Mouse (Mus musculus) heart, postnatal 0 days (tissue): ENCODE data around the gene Letm1. TPM values are rescaled to one million over a fixed set of nuclear protein-coding genes. Genes with fewer than 3 reads are reported as not detected.
A peak's percentile ranks its signal among the peaks of the same experiment; 100 is the strongest.

ENCODE experiments used
- ATAC-seq: fragments of 200-750 bp; cut with Nextera tagmentation; 2 replicates; pipeline ENCODE4 v1.8.0; 2017; ENCODE audit warnings: low read depth, moderate number of reproducible peaks, moderate library complexity; ENCODE audit not compliant: insufficient read depth
- DNase-seq: peaks from one replicate; pipeline ENCODE4 v3.0.0-alpha.2; 2016; ENCODE audit warnings: low spot score
- H3K27ac ChIP-seq: fragments of 300-500 bp; sonication (generic); 2 replicates; pipeline ENCODE4 v1.5.1; 2014; ENCODE audit warnings: low read depth, mild to moderate bottlenecking
- H3K27me3 ChIP-seq: fragments of 300-500 bp; sonication (generic); 2 replicates; pipeline ENCODE4 v1.6.1; 2014; ENCODE audit warnings: low read length, mixed read lengths; ENCODE audit not compliant: control insufficient read depth, insufficient read depth
- H3K36me3 ChIP-seq: fragments of 300-500 bp; sonication (generic); replicated peaks from 2 replicates; pipeline ENCODE4 v1.6.1; 2014; ENCODE audit warnings: low read length, mixed read lengths; ENCODE audit not compliant: control insufficient read depth, insufficient read depth
- H3K4me1 ChIP-seq: fragments of 300-500 bp; sonication (generic); 2 replicates; pipeline ENCODE4 v1.6.1; 2014; ENCODE audit warnings: antibody characterized with exemption; ENCODE audit not compliant: control insufficient read depth, insufficient read depth
- H3K4me2 ChIP-seq: fragments of 300-500 bp; sonication (generic); 2 replicates; pipeline ENCODE4 v1.6.1; 2014; ENCODE audit warnings: low read depth, mild to moderate bottlenecking, low read length, moderate library complexity
- H3K4me3 ChIP-seq: fragments of 300-500 bp; sonication (generic); 2 replicates; pipeline ENCODE4 v1.5.1; 2014; ENCODE audit warnings: low read depth, low read length
- H3K9ac ChIP-seq: fragments of 300-500 bp; sonication (generic); replicated peaks from 2 replicates; pipeline ENCODE4 v1.6.1; 2014; ENCODE audit warnings: low read depth, low read length, mixed read lengths
- H3K9me3 ChIP-seq: fragments of 300-500 bp; sonication (generic); replicated peaks from 2 replicates; pipeline ENCODE4 v1.6.1; 2016; ENCODE audit warnings: low read length; ENCODE audit not compliant: control insufficient read depth
- CTCF ChIP-seq: IDR thresholded peaks from 2 replicates; pipeline ENCODE4 v1.5.1; 2016; ENCODE audit warnings: antibody characterized with exemption, control low read depth, low read depth
- EP300 ChIP-seq: IDR thresholded peaks from 2 replicates; pipeline ENCODE4 v1.6.1; 2016; ENCODE audit warnings: antibody characterized with exemption, low read depth
- WGBS: fragments of 180-500 bp; shearing (Covaris S2); extraction: QIAGEN DNeasy Blood & Tissue Kit; methylation state at CpG from one replicate; pipeline ENCODE4 v1.1.7; 2014; 5-methylcytosine and 5-hydroxymethylcytosine counted together
- polyA plus RNA-seq: library from polyadenylated mRNA; unstranded; fragments of >200 nt; fragmentation: Nextera tagmentation; extraction: Ambion mirVana; gene quantifications from 2 replicates; pipeline ENCODE4 v1.2.1, GENCODE M21; 2015
- total RNA-seq: library from RNA; depleted of rRNA; stranded (reverse); fragments of >200 nt; gene quantifications from 2 replicates; pipeline ENCODE4 v1.2.3, GENCODE M21; 2014; ENCODE audit warnings: low replicate concordance

Letm1 gene
- total and polyA plus RNA-seq, 2 experiments from 2014 or later, result 36.9 to 68.1 TPM

- ATAC-seq (no peak), DNase-seq (no peak)
- H3K9me3 ChIP-seq, result no peaks in the 10 kb centered on the region
- peaks cover 37% of the 10 kb centered on the region for H3K27me3 ChIP-seq
- no peak overlapping the region for H3K4me2 ChIP-seq
- whole genome bisulfite sequencing, result 54% methylated on average over 1 of the region's 1 CpGs
- peaks cover 9% of the 10 kb centered on the region; the same call in 1 of the 2 replicates for H3K4me1 ChIP-seq
- H3K4me3 ChIP-seq, result no peak overlapping the region
- TF ChIP-seq EP300, result no peak
- TF ChIP-seq CTCF, result no peak
- no peak overlapping the region for H3K27ac ChIP-seq
- H3K9ac ChIP-seq, result no peak overlapping the region
- no peaks in the 10 kb centered on the region for H3K36me3 ChIP-seq
These were observed 55.7 kb downstream of the Letm1 start for GRCm38 (mm10) chr5:33726891-33727290.

GRCm38 (mm10) chr5:33726081-33726647, 56.5 kb downstream of the Letm1 start:
- no peak overlapping the region for H3K9ac ChIP-seq
- ATAC-seq (no peak), DNase-seq (no peak)
- TF ChIP-seq EP300, result no peak
- TF ChIP-seq CTCF, result no peak
- no peaks in the 10 kb centered on the region for H3K36me3 ChIP-seq
- H3K4me3 ChIP-seq, result no peak overlapping the region
- H3K27me3 ChIP-seq, result peaks cover 41% of the 10 kb centered on the region
- H3K4me1 ChIP-seq, result peaks cover 9% of the 10 kb centered on the region; the same call in 1 of the 2 replicates
- no peak overlapping the region for H3K27ac ChIP-seq
- 76% methylated on average over 7 of the region's 7 CpGs for WGBS
- no peaks in the 10 kb centered on the region for H3K9me3 ChIP-seq
- no peak overlapping the region for H3K4me2 ChIP-seq

- ATAC-seq (no peak), DNase-seq (no peak)
- Histone ChIP-seq H3K9me3 (no peaks in the 10 kb centered on the region), H3K4me1 (peaks cover 9% of the 10 kb centered on the region; the same call in 1 of the 2 replicates), H3K4me2 (peak overlapping the region; percentile 96), H3K27me3 (peaks cover 55% of the 10 kb centered on the region), H3K4me3 (peak overlapping the region; percentile 80), H3K27ac (no peak overlapping the region), H3K9ac (no peak overlapping the region), H3K36me3 (no peaks in the 10 kb centered on the region)
- TF ChIP-seq CTCF, result no peak
- no peak for TF ChIP-seq EP300
- 29% methylated on average over 36 of the region's 36 CpGs for WGBS
These were observed 58.8 kb downstream of the Letm1 start for GRCm38 (mm10) chr5:33723641-33724465.

- H3K9ac ChIP-seq, result no peak overlapping the region
- no peak overlapping the region for H3K27ac ChIP-seq
- H3K4me2 ChIP-seq, result peak overlapping the region; percentile 96
- no peak for DNase-seq
- TF ChIP-seq EP300, result no peak
- TF ChIP-seq CTCF, result no peak
- peak overlapping the region; percentile 80 for H3K4me3 ChIP-seq
- H3K4me1 ChIP-seq, result peaks cover 9% of the 10 kb centered on the region; the same call in 1 of the 2 replicates
- no peaks in the 10 kb centered on the region for H3K36me3 ChIP-seq
- under 1% methylated on average over 56 of the region's 61 CpGs for WGBS
- no peak for ATAC-seq
- H3K27me3 ChIP-seq, result peaks cover 55% of the 10 kb centered on the region
- H3K9me3 ChIP-seq, result no peaks in the 10 kb centered on the region
These were observed 59.5 kb downstream of the Letm1 start for GRCm38 (mm10) chr5:33723019-33723640.

GRCm38 (mm10) chr5:33722266-33723018, 60.2 kb downstream of the Letm1 start:
- DNase-seq (no peak), ATAC-seq (peak; percentile 2; the same call in 1 of the 2 replicates)
- peak overlapping the region; percentile 80 for H3K4me3 ChIP-seq
- no peaks in the 10 kb centered on the region for H3K9me3 ChIP-seq
- H3K27ac ChIP-seq, result no peak overlapping the region
- TF ChIP-seq CTCF, result no peak
- TF ChIP-seq EP300, result no peak
- peaks cover 9% of the 10 kb centered on the region; the same call in 1 of the 2 replicates for H3K4me1 ChIP-seq
- H3K9ac ChIP-seq, result peak overlapping the region; percentile 62
- H3K36me3 ChIP-seq, result no peaks in the 10 kb centered on the region
- peak overlapping the region; percentile 96 for H3K4me2 ChIP-seq
- peaks cover 55% of the 10 kb centered on the region for H3K27me3 ChIP-seq
- WGBS, result under 1% methylated on average over 52 of the region's 53 CpGs
